Mouse (Mus musculus): ENCODE measurements at regions not wholly inside any gene's neighbourhood (a gene's known extent, or its start where the extent isn't known, plus 50 kb on each side); places are given as distances from the start of the nearest gene placed in this dataset.

- ATAC-seq: no peak
- H3K27me3 ChIP-seq (ENCODE audit: insufficient read depth, low read length): no peaks in the 10 kb centered on the region
- WGBS: 20% methylated on average over 2 of the region's 2 CpGs
- H3K4me3 ChIP-seq (ENCODE audit: low read depth, low read length): no peak overlapping the region
- H3K4me2 ChIP-seq (ENCODE audit: low read depth): no peak overlapping the region
- no peak for TF ChIP-seq CTCF (IDR thresholded peaks at IDR 0.05; ENCODE audit: low read depth)
- H3K9me3 ChIP-seq (ENCODE audit: low read length): no peaks in the 10 kb centered on the region
- no peak overlapping the region for H3K27ac ChIP-seq (ENCODE audit: low read depth, low read length)
- no peak overlapping the region for H3K9ac ChIP-seq
- no peaks in the 10 kb centered on the region for H3K36me3 ChIP-seq (ENCODE audit: insufficient read depth)
- H3K4me1 ChIP-seq (ENCODE audit: insufficient read depth): no peaks in the 10 kb centered on the region
- no peak for DNase-seq
Measured at GRCm38 (mm10) chr13:15283065-15283464, 180.0 kb upstream of the Gli3 start.

DNA sequence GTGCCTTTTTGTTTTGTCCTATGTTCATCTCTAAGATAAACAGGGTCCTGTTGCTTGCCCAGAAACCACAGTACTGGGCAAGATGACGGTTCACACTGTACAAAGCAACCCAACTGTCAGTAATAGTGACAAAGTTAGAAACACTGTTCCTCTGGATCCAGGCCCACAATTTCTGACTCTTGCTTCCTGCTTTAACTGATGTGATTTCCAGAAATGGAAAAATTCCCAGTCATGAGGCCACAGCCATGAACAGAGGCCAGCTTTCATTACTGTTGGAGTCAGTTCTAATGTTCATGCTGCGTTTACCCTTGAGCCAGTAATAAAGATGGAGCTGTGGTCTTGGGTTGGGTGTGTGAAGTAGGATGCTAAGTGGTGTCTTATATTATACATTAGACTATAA is 164.6 kb upstream of the Gli3 start:
- Histone ChIP-seq H3K27me3 (ENCODE audit: insufficient read depth, low read length) (no peaks in the 10 kb centered on the region), H3K4me3 (ENCODE audit: low read depth, low read length) (no peak overlapping the region), H3K36me3 (ENCODE audit: insufficient read depth) (no peaks in the 10 kb centered on the region), H3K27ac (ENCODE audit: low read depth, low read length) (no peak overlapping the region), H3K4me1 (ENCODE audit: insufficient read depth) (no peaks in the 10 kb centered on the region), H3K9me3 (ENCODE audit: low read length) (no peaks in the 10 kb centered on the region), H3K9ac (no peak overlapping the region), H3K4me2 (ENCODE audit: low read depth) (no peak overlapping the region)
- 69% methylated on average over 2 of the region's 2 CpGs for WGBS
- no peak for DNase-seq
- no peak for TF ChIP-seq CTCF (IDR thresholded peaks at IDR 0.05; ENCODE audit: low read depth)
- ATAC-seq: no peak

DNA sequence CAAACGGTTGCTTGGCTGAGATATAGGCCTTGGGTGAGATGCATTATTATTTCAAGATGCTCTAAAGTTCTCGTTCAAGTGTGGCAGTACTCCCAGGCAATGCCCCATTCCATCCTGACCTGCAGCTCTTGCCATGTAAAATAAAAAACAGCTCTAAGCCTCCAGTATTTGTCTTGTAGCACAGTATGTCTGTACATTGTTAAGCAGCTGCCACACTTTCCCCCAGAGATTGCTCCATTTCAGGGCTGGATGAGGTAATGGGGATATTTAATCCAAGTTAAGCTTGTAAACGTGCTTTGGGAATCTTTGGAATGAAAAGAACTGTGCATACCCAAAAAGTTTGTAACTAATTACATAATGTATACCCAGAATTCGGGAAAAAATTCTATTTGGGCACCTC is 137.6 kb upstream of the Gli3 start:
- ATAC-seq: no peak
- Histone ChIP-seq H3K27me3 (ENCODE audit: insufficient read depth, low read length) (no peaks in the 10 kb centered on the region), H3K27ac (ENCODE audit: low read depth, low read length) (no peak overlapping the region), H3K4me2 (ENCODE audit: low read depth) (no peak overlapping the region), H3K36me3 (ENCODE audit: insufficient read depth) (no peaks in the 10 kb centered on the region), H3K4me1 (ENCODE audit: insufficient read depth) (no peaks in the 10 kb centered on the region), H3K4me3 (ENCODE audit: low read depth, low read length) (no peak overlapping the region), H3K9ac (no peak overlapping the region), H3K9me3 (ENCODE audit: low read length) (no peaks in the 10 kb centered on the region)
- no peak for DNase-seq
- TF ChIP-seq CTCF (IDR thresholded peaks at IDR 0.05; ENCODE audit: low read depth): no peak
- 50% methylated on average over 4 of the region's 4 CpGs for WGBS

DNA sequence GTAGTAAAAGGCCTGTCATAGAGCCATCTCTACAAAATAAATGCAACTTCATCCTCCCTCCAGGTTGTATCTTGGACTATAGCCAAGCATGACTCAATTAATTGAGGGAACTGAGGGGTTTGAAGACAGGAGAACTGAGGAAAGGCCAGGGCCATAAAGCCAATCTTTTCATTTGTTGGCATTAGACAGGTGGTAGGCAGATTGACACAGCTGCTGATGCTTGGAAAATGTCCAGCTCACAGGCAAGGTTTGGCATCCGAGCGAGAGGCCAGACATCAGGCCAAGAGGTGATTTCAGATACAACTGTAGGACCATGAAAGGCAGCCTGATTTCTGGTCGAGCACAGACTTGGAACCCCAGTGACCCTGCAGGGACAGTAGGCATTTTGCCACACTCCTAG is 136.9 kb upstream of the Gli3 start:
- Histone ChIP-seq H3K36me3 (ENCODE audit: insufficient read depth) (no peaks in the 10 kb centered on the region), H3K4me1 (ENCODE audit: insufficient read depth) (no peaks in the 10 kb centered on the region), H3K4me2 (ENCODE audit: low read depth) (no peak overlapping the region), H3K4me3 (ENCODE audit: low read depth, low read length) (no peak overlapping the region), H3K27me3 (ENCODE audit: insufficient read depth, low read length) (no peaks in the 10 kb centered on the region), H3K9me3 (ENCODE audit: low read length) (no peaks in the 10 kb centered on the region), H3K27ac (ENCODE audit: low read depth, low read length) (no peak overlapping the region), H3K9ac (no peak overlapping the region)
- WGBS: 52% methylated on average over 3 of the region's 3 CpGs
- DNase-seq (no peak), ATAC-seq (no peak)
- no peak for TF ChIP-seq CTCF (IDR thresholded peaks at IDR 0.05; ENCODE audit: low read depth)

DNA sequence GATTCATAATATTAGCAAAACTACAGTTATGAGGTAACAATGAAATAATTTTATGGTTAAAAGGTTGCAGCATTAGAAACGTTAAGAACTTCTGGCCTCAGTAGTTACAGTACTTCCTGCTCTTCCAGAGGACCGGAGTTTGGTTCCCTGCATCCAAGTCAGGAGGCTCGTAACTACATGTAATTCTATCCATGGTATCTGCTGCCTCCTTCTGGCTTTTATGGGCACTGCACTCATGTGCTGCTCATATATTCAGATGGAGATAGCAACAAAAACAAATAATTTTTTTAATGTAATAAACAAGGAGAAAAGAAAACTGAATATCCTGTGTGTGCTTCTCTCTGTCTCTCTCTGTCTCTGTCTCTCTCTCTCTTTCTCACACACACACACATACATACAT is 133.5 kb upstream of the Gli3 start:
- Histone ChIP-seq H3K27me3 (ENCODE audit: insufficient read depth, low read length) (no peaks in the 10 kb centered on the region), H3K4me1 (ENCODE audit: insufficient read depth) (no peaks in the 10 kb centered on the region), H3K4me2 (ENCODE audit: low read depth) (no peak overlapping the region), H3K36me3 (ENCODE audit: insufficient read depth) (no peaks in the 10 kb centered on the region), H3K27ac (ENCODE audit: low read depth, low read length) (no peak overlapping the region), H3K9ac (no peak overlapping the region), H3K4me3 (ENCODE audit: low read depth, low read length) (no peak overlapping the region), H3K9me3 (ENCODE audit: low read length) (no peaks in the 10 kb centered on the region)
- no peak for DNase-seq
- ATAC-seq: no peak
- WGBS: 89% methylated on average over 3 of the region's 3 CpGs
- TF ChIP-seq CTCF (IDR thresholded peaks at IDR 0.05; ENCODE audit: low read depth): 0 out of 2 replicates have a peak, but pooled peaks have one; percentile 13

DNA sequence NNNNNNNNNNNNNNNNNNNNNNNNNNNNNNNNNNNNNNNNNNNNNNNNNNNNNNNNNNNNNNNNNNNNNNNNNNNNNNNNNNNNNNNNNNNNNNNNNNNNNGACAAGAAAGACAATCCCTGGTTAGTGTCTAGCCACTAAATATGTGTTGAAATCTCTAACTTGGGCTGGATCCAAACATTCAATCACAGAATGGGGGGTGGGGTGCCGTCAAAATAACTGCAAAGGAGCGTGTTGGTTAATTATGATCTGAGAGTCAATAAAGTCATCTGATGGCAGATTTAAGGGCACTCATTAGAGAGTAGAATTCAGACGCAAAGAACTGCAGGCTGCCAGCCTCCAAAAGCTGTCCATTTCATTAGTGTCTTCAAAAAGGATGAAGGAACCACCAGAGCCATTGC is 119.6 kb upstream of the Gli3 start:
- no peak for ATAC-seq
- DNase-seq: no peak
- Histone ChIP-seq H3K4me2 (ENCODE audit: low read depth) (no peak overlapping the region), H3K4me1 (ENCODE audit: insufficient read depth) (no peaks in the 10 kb centered on the region), H3K27ac (ENCODE audit: low read depth, low read length) (no peak overlapping the region), H3K36me3 (ENCODE audit: insufficient read depth) (no peaks in the 10 kb centered on the region), H3K9ac (no peak overlapping the region), H3K9me3 (ENCODE audit: low read length) (no peaks in the 10 kb centered on the region), H3K27me3 (ENCODE audit: insufficient read depth, low read length) (no peaks in the 10 kb centered on the region), H3K4me3 (ENCODE audit: low read depth, low read length) (no peak overlapping the region)
- 29% methylated on average over 3 of the region's 3 CpGs for WGBS
- no peak for TF ChIP-seq CTCF (IDR thresholded peaks at IDR 0.05; ENCODE audit: low read depth)

- Histone ChIP-seq H3K27me3 (ENCODE audit: insufficient read depth, low read length) (no peaks in the 10 kb centered on the region), H3K4me3 (ENCODE audit: low read depth, low read length) (no peak overlapping the region), H3K4me2 (ENCODE audit: low read depth) (no peak overlapping the region), H3K4me1 (ENCODE audit: insufficient read depth) (no peaks in the 10 kb centered on the region), H3K9ac (no peak overlapping the region), H3K27ac (ENCODE audit: low read depth, low read length) (no peak overlapping the region), H3K9me3 (ENCODE audit: low read length) (no peaks in the 10 kb centered on the region), H3K36me3 (ENCODE audit: insufficient read depth) (no peaks in the 10 kb centered on the region)
- WGBS: 15% methylated on average over 2 of the region's 2 CpGs
- DNase-seq: no peak
- ATAC-seq: no peak
- no peak for TF ChIP-seq CTCF (IDR thresholded peaks at IDR 0.05; ENCODE audit: low read depth)
Measured at GRCm38 (mm10) chr13:15346866-15347265, 116.2 kb upstream of the Gli3 start.

DNA sequence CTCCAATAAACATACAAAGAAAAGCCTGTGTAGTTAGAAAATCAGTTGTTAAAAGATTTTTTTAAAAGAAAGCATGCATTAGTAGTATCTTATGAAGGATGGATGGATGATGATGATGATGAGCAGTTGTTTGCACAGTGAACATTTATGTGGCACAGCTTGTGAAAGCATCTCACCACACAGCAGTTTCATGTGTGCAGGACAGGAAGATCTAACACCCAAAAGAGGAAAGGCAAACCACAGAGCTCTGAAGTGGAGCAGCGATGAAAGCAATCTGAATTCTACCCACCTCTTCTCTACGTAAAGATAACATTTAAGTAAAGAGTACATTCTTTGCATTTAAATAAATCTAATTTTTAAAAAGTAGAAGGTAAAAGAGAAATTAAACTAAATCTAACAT is 96.6 kb upstream of the Gli3 start:
- Histone ChIP-seq H3K9me3 (ENCODE audit: low read length) (no peaks in the 10 kb centered on the region), H3K4me1 (ENCODE audit: insufficient read depth) (no peaks in the 10 kb centered on the region), H3K9ac (no peak overlapping the region), H3K36me3 (ENCODE audit: insufficient read depth) (no peaks in the 10 kb centered on the region), H3K27me3 (ENCODE audit: insufficient read depth, low read length) (no peaks in the 10 kb centered on the region), H3K4me2 (ENCODE audit: low read depth) (no peak overlapping the region), H3K27ac (ENCODE audit: low read depth, low read length) (no peak overlapping the region), H3K4me3 (ENCODE audit: low read depth, low read length) (no peak overlapping the region)
- WGBS: 96% methylated on average over 2 of the region's 2 CpGs
- DNase-seq: no peak
- no peak for TF ChIP-seq CTCF (IDR thresholded peaks at IDR 0.05; ENCODE audit: low read depth)
- ATAC-seq: no peak

Data from forebrain, postnatal 0 days (tissue).